ENCODE assay signal across 18 mouse cellular contexts in genomic region chr1:191179846-191180245, GRCm38 (mm10). TPM values are rescaled to one million over a fixed set of nuclear protein-coding genes. Genes with fewer than 3 reads are reported as not detected.
DNase-seq lines count a peak whose midpoint lies in the region; ATAC-seq and TF ChIP-seq lines count a peak whose summit lies in the region.
"Had no signal": no experiment of that assay in that cellular context is flagged by ENCODE, and none has a peak within 500 bp of the region (broad histone marks: within the 10 kb centered on the region; RNA-seq: fewer than 3 reads in every experiment).

No protein-coding gene starts in this region.

- H3K4me3 ChIP-seq in kidney, embryonic 14.5 days (ENCODE audit: low read length): no peak overlapping the region
- no peak overlapping the region for H3K4me3 ChIP-seq in limb, embryonic 14.5 days (replicated peaks; ENCODE audit: low read length)
- H3K4me3 ChIP-seq: erythroblast, embryonic 14.5 days; layer of hippocampus, adult 2 months; neural tube, embryonic 12.5 days had no signal

- H3K4me1 ChIP-seq in kidney, embryonic 14.5 days (ENCODE audit: control insufficient read depth, insufficient read depth, low read length): peaks cover 35% of the 10 kb centered on the region
- peaks cover 32% of the 10 kb centered on the region for H3K4me1 ChIP-seq in limb, embryonic 14.5 days (ENCODE audit: control insufficient read depth, insufficient read depth, low read length)

- H3K36me3 ChIP-seq in kidney, embryonic 14.5 days (ENCODE audit: control insufficient read depth, insufficient read depth, low read length): no peaks in the 10 kb centered on the region
- no peaks in the 10 kb centered on the region for H3K36me3 ChIP-seq in limb, embryonic 14.5 days (ENCODE audit: control insufficient read depth, insufficient read depth, low read length)
- H3K36me3 ChIP-seq: neural tube, embryonic 12.5 days had no signal

- DNase-seq in embryo, embryonic 10.5 days (ENCODE audit: low spot score): peak; percentile 29
- no peak for DNase-seq in embryo, embryonic 9.5 days (ENCODE audit: extremely low spot score)
- DNase-seq in kidney, postnatal 36 days: no peak
- peak; percentile 15 for DNase-seq in 3T3-L1 (ENCODE audit: low read depth, low spot score)
- peak; percentile 27 for DNase-seq in limb, embryonic 14.5 days (ENCODE audit: low spot score)
- DNase-seq in cerebellum, postnatal 10 days: no peak
- DNase-seq: cerebellum, adult 11-12 months; forebrain, postnatal 0 days; lung, postnatal 14 days; midbrain, embryonic 14.5 days; thymus, postnatal 4 days had no signal

- TF ChIP-seq POLR2A in limb, embryonic 14.5 days (IDR thresholded peaks at IDR 0.05; ENCODE audit: borderline replicate concordance, extremely low read depth, insufficient read depth, insufficient read length): no peak

- peaks cover 21% of the 10 kb centered on the region for H3K27me3 ChIP-seq in kidney, embryonic 14.5 days (ENCODE audit: control insufficient read depth, insufficient read depth, low read length)
- H3K27me3 ChIP-seq in limb, embryonic 14.5 days (ENCODE audit: control insufficient read depth, insufficient read depth, low read length): peaks cover 15% of the 10 kb centered on the region

- no peak overlapping the region for H3K27ac ChIP-seq in kidney, embryonic 14.5 days (ENCODE audit: low read depth, low read length)
- no peak overlapping the region for H3K27ac ChIP-seq in limb, embryonic 14.5 days (replicated peaks; ENCODE audit: low read depth, low read length)
- H3K27ac ChIP-seq: layer of hippocampus, adult 2 months; neural tube, embryonic 12.5 days had no signal

- no peaks in the 10 kb centered on the region for H3K9me3 ChIP-seq in kidney, embryonic 14.5 days (ENCODE audit: control insufficient read depth, low read length)
- no peaks in the 10 kb centered on the region for H3K9me3 ChIP-seq in limb, embryonic 14.5 days (ENCODE audit: control insufficient read depth, low read length)
- H3K9me3 ChIP-seq: neural tube, embryonic 12.5 days had no signal

- H3K4me2 ChIP-seq in kidney, embryonic 14.5 days (replicated peaks; ENCODE audit: low read depth, low read length): peak overlapping the region; percentile 17; the same call in 1 of the 2 replicates
- no peak overlapping the region for H3K4me2 ChIP-seq in limb, embryonic 14.5 days (replicated peaks; ENCODE audit: low read depth, low read length, severe bottlenecking)
- H3K4me2 ChIP-seq: neural tube, embryonic 12.5 days had no signal

- H3K9ac ChIP-seq in kidney, embryonic 14.5 days (ENCODE audit: low read depth, low read length): no peak overlapping the region
- H3K9ac ChIP-seq in limb, embryonic 14.5 days (ENCODE audit: low read depth, low read length, severe bottlenecking): no peak overlapping the region
- H3K9ac ChIP-seq: forebrain, postnatal 0 days; neural tube, embryonic 12.5 days had no signal

- WGBS in kidney, embryonic 14.5 days: 47% methylated on average over 2 of the region's 2 CpGs
- WGBS in limb, embryonic 14.5 days: 7% methylated on average over 2 of the region's 2 CpGs

- ATAC-seq in kidney, embryonic 14.5 days (ENCODE audit: low FRiP score, low TSS enrichment): no peak
- ATAC-seq in limb, embryonic 14.5 days (ENCODE audit: low FRiP score, low read depth): no peak
- ATAC-seq in inflammation-experienced regulatory T-cells, adult 6 months: no peak
- ATAC-seq: forebrain, postnatal 0 days had no signal

RNA-seq across cellular contexts. Expression of gene Fam71a, which starts 15.2 kb away (rescaled TPM):
- polyA plus RNA-seq in kidney, embryonic 14.5 days (2014; fragmentation: Nextera tagmentation; extraction: Ambion mirVana): not detected in 2 replicates
- not detected in 2 replicates for polyA plus RNA-seq in limb, embryonic 14.5 days (2012; rRNA removed)
- polyA plus RNA-seq in limb, embryonic 14.5 days (2014; fragmentation: Nextera tagmentation; extraction: Ambion mirVana): not detected in 2 replicates
- polyA plus RNA-seq in inflammation-experienced regulatory T-cells, adult 6 months (2017; shearing (Covaris generic)): not detected
- polyA plus RNA-seq: cortical plate, adult 2 months; erythroblast, embryonic 14.5 days; forebrain, postnatal 0 days; midbrain, embryonic 14.5 days; neural tube, embryonic 12.5 days; spleen, adult 2 months had no signal

RNA-seq across cellular contexts. Expression of gene Atf3, which starts 38.0 kb away (rescaled TPM):
- polyA plus RNA-seq in kidney, embryonic 14.5 days (2014; fragmentation: Nextera tagmentation; extraction: Ambion mirVana): 2.1 and 2.3 TPM in 2 replicates
- 4.4 and 5.0 TPM in 2 replicates for polyA plus RNA-seq in limb, embryonic 14.5 days (2012; rRNA removed)
- 5.6 and 5.9 TPM in 2 replicates for polyA plus RNA-seq in limb, embryonic 14.5 days (2014; fragmentation: Nextera tagmentation; extraction: Ambion mirVana)
- polyA plus RNA-seq in inflammation-experienced regulatory T-cells, adult 6 months (2017; shearing (Covaris generic)): not detected

Comparison
In these comparisons a context has a peak if more than half of its experiments do, and no peak if none do; other contexts are left out.
1. DNase-seq: peak in embryo, embryonic 10.5 days (single experiment), 3T3-L1 (single experiment) and limb, embryonic 14.5 days (single experiment); none in embryo, embryonic 9.5 days (single experiment), kidney, postnatal 36 days (0 of 2) and cerebellum, postnatal 10 days (0 of 2).